In genomic region chr13:72056469-72056868, GRCm38 (mm10) we compare ENCODE assay signal across 33 mouse cellular contexts.
"Had no signal": no experiment of that assay in that cellular context is flagged by ENCODE, and none has a peak within 500 bp of the region (broad histone marks: within the 10 kb centered on the region; RNA-seq: fewer than 3 reads in every experiment).

No protein-coding gene starts in this region.

- H3K9ac ChIP-seq: heart, embryonic 13.5 days; heart, embryonic 15.5 days; hindbrain, embryonic 12.5 days; hindbrain, embryonic 13.5 days; hindbrain, embryonic 14.5 days; hindbrain, embryonic 15.5 days; intestine, embryonic 15.5 days; kidney, embryonic 15.5 days had no signal

- H3K4me1 ChIP-seq: heart, embryonic 13.5 days; heart, embryonic 15.5 days; hindbrain, embryonic 15.5 days; intestine, embryonic 15.5 days; kidney, embryonic 15.5 days had no signal

- H3K27ac ChIP-seq: heart, embryonic 13.5 days; heart, embryonic 15.5 days; hindbrain, embryonic 10.5 days; hindbrain, embryonic 12.5 days; hindbrain, embryonic 13.5 days; hindbrain, embryonic 14.5 days; hindbrain, embryonic 15.5 days; hindbrain, postnatal 0 days; intestine, embryonic 15.5 days; kidney, embryonic 15.5 days; kidney, postnatal 0 days; layer of hippocampus, adult 2 months; left cerebral cortex, adult 2 months had no signal

- H3K4me3 ChIP-seq: heart, embryonic 13.5 days; heart, embryonic 15.5 days; hindbrain, embryonic 10.5 days; hindbrain, embryonic 12.5 days; hindbrain, embryonic 13.5 days; hindbrain, embryonic 15.5 days; intestine, embryonic 15.5 days; kidney, embryonic 15.5 days; layer of hippocampus, adult 2 months; left cerebral cortex, adult 2 months had no signal

- H3K4me2 ChIP-seq: heart, embryonic 13.5 days; heart, embryonic 15.5 days; hindbrain, embryonic 12.5 days; hindbrain, embryonic 13.5 days; hindbrain, embryonic 14.5 days; hindbrain, embryonic 15.5 days; intestine, embryonic 15.5 days; kidney, embryonic 15.5 days had no signal

- DNase-seq: heart, postnatal 10 days; heart, postnatal 14 days; heart, postnatal 36 days; heart, postnatal 4 days; kidney, adult 11 months; kidney, adult 18-20 months; kidney, adult 2 months; kidney, adult 8-10 months; kidney, adult 9 months; kidney, postnatal 10 days; kidney, postnatal 14 days; kidney, postnatal 25 days; kidney, postnatal 36 days; kidney, postnatal 4 days; layer of hippocampus, adult 9-11 months; layer of hippocampus, postnatal 36 days had no signal

- H3K9me3 ChIP-seq: heart, embryonic 13.5 days; heart, embryonic 15.5 days; hindbrain, embryonic 10.5 days; hindbrain, embryonic 12.5 days; hindbrain, embryonic 13.5 days; hindbrain, embryonic 15.5 days; intestine, embryonic 15.5 days; kidney, embryonic 15.5 days had no signal

- H3K36me3 ChIP-seq: heart, embryonic 13.5 days; heart, embryonic 15.5 days; hindbrain, embryonic 10.5 days; hindbrain, embryonic 12.5 days; hindbrain, embryonic 13.5 days; hindbrain, embryonic 15.5 days; intestine, embryonic 15.5 days; kidney, embryonic 15.5 days had no signal

- H3K27me3 ChIP-seq: heart, embryonic 13.5 days; heart, embryonic 15.5 days; hindbrain, embryonic 12.5 days; hindbrain, embryonic 15.5 days; intestine, embryonic 15.5 days had no signal

- ATAC-seq: hindbrain, embryonic 16.5 days; hindbrain, postnatal 0 days; inflammation-experienced regulatory T-cells, adult 6 months; intestine, embryonic 15.5 days; intestine, embryonic 16.5 days; intestine, postnatal 0 days had no signal
